Mouse (Mus musculus) intestine, postnatal 0 days (tissue): ENCODE measurements around the gene Midn. TPM values are rescaled to one million over a fixed set of nuclear protein-coding genes. Genes with fewer than 3 reads are reported as not detected.

Experiments
- ATAC-seq: fragments of 200-750 bp; cut with Nextera tagmentation; 2 replicates; pipeline ENCODE4 v1.8.0; 2017; ENCODE audit warnings: mild to moderate bottlenecking, moderate TSS enrichment, moderate library complexity
- H3K27ac ChIP-seq: fragments of 300-500 bp; sonication (generic); 2 replicates; pipeline ENCODE4 v1.5.1; 2014; ENCODE audit warnings: mild to moderate bottlenecking, low read depth, low read length, moderate library complexity
- H3K27me3 ChIP-seq: fragments of 300-500 bp; sonication (generic); replicated peaks from 2 replicates; pipeline ENCODE4 v1.6.1; 2014; ENCODE audit warnings: low read length, mixed read lengths; ENCODE audit not compliant: control insufficient read depth, insufficient read depth
- H3K36me3 ChIP-seq: fragments of 300-500 bp; sonication (generic); 2 replicates; pipeline ENCODE4 v1.6.1; 2014; ENCODE audit warnings: mild to moderate bottlenecking, moderate library complexity; ENCODE audit not compliant: control insufficient read depth, insufficient read depth
- H3K4me1 ChIP-seq: fragments of 300-500 bp; sonication (generic); replicated peaks from 2 replicates; pipeline ENCODE4 v1.6.1; 2014; ENCODE audit warnings: antibody characterized with exemption, low read length, mixed read lengths; ENCODE audit not compliant: control insufficient read depth, insufficient read depth
- H3K4me2 ChIP-seq: fragments of 300-500 bp; sonication (generic); replicated peaks from 2 replicates; pipeline ENCODE4 v1.6.1; 2014; ENCODE audit warnings: low read depth, mild to moderate bottlenecking, moderate library complexity
- H3K4me3 ChIP-seq: fragments of 300-500 bp; sonication (generic); 2 replicates; pipeline ENCODE4 v1.5.1; 2014; ENCODE audit warnings: low read depth, low read length
- H3K9ac ChIP-seq: fragments of 300-500 bp; sonication (generic); 2 replicates; pipeline ENCODE4 v1.6.1; 2014; ENCODE audit warnings: mild to moderate bottlenecking, low read depth, low read length
- H3K9me3 ChIP-seq: fragments of 300-500 bp; sonication (generic); 2 replicates; pipeline ENCODE4 v1.6.1; 2016; ENCODE audit warnings: mixed run types; ENCODE audit not compliant: control insufficient read depth
- CTCF ChIP-seq: sonication (generic); IDR thresholded peaks from 2 replicates; pipeline ENCODE4 v1.5.1; 2016; ENCODE audit warnings: low read depth, mild to moderate bottlenecking, control low read depth, antibody characterized with exemption, moderate library complexity
- WGBS: fragments of 180-500 bp; shearing (Covaris S2); extraction: QIAGEN DNeasy Blood & Tissue Kit; methylation state at CpG from one replicate; pipeline ENCODE4 v1.1.7; 2014; 5-methylcytosine and 5-hydroxymethylcytosine counted together
- polyA plus RNA-seq: library from polyadenylated mRNA; unstranded; fragments of >200 nt; fragmentation: Nextera tagmentation; extraction: Ambion mirVana; gene quantifications from 2 replicates; pipeline ENCODE4 v1.2.1, GENCODE M21; 2015

The Midn gene
- polyA plus RNA-seq, 1 experiment from 2014 or later = 19.5 TPM

GRCm38 (mm10) chr10:80137626-80138552, 10.2 kb upstream of the Midn start:
- Histone ChIP-seq H3K9ac (no peak overlapping the region), H3K4me2 (peak overlapping the region; percentile 98), H3K9me3 (no peaks in the 10 kb centered on the region), H3K36me3 (no peaks in the 10 kb centered on the region), H3K4me1 (peaks cover 9% of the 10 kb centered on the region; the same call in 1 of the 2 replicates), H3K27me3 (peaks cover 26% of the 10 kb centered on the region; the same call in 1 of the 2 replicates), H3K27ac (no peak overlapping the region), H3K4me3 (peak overlapping the region; percentile 57)
- no peak for TF ChIP-seq CTCF
- ATAC-seq = no peak
- WGBS = 8% methylated on average over 31 of the region's 33 CpGs

GRCm38 (mm10) chr10:80138553-80139438, 9.3 kb upstream of the Midn start, which contains the start of gene Atp5d:
TSS of gene Atp5d (plus strand) at chr10:80138632.
- no peak for TF ChIP-seq CTCF
- Histone ChIP-seq H3K4me1 (peaks cover 10% of the 10 kb centered on the region; the same call in 1 of the 2 replicates), H3K4me3 (peak within 1 kb of the TSS; percentile 57), H3K36me3 (peaks cover 6% of the 10 kb centered on the region; the same call in 1 of the 2 replicates), H3K9ac (peak within 1 kb of the TSS; percentile 60), H3K4me2 (peak within 1 kb of the TSS; percentile 98), H3K27me3 (peaks cover 26% of the 10 kb centered on the region; the same call in 1 of the 2 replicates), H3K27ac (no peak within 1 kb of the TSS), H3K9me3 (no peaks in the 10 kb centered on the region)
- under 1% methylated on average over 70 of the region's 94 CpGs for WGBS
- no peak for ATAC-seq

- H3K27ac ChIP-seq = no peak overlapping the region
- 0% methylated on average over 9 of the region's 10 CpGs for WGBS
- TF ChIP-seq CTCF = no peak
- H3K27me3 ChIP-seq = peaks cover 26% of the 10 kb centered on the region; the same call in 1 of the 2 replicates
- H3K4me1 ChIP-seq = peaks cover 10% of the 10 kb centered on the region; the same call in 1 of the 2 replicates
- peak overlapping the region; percentile 57 for H3K4me3 ChIP-seq
- no peak for ATAC-seq
- H3K9me3 ChIP-seq = no peaks in the 10 kb centered on the region
- peaks cover 12% of the 10 kb centered on the region for H3K36me3 ChIP-seq
- H3K9ac ChIP-seq = peak overlapping the region; percentile 60
- H3K4me2 ChIP-seq = peak overlapping the region; percentile 98
These were observed 8.7 kb upstream of the Midn start for GRCm38 (mm10) chr10:80139439-80139775.

GRCm38 (mm10) chr10:80139975-80140665, 8.0 kb upstream of the Midn start:
- ATAC-seq = no peak
- H3K27ac ChIP-seq = no peak overlapping the region
- no peak overlapping the region for H3K4me3 ChIP-seq
- peaks cover 10% of the 10 kb centered on the region; the same call in 1 of the 2 replicates for H3K4me1 ChIP-seq
- peaks cover 19% of the 10 kb centered on the region for H3K36me3 ChIP-seq
- WGBS = 76% methylated on average over 11 of the region's 11 CpGs
- peaks cover 26% of the 10 kb centered on the region; the same call in 1 of the 2 replicates for H3K27me3 ChIP-seq
- H3K9me3 ChIP-seq = no peaks in the 10 kb centered on the region
- TF ChIP-seq CTCF = no peak
- H3K4me2 ChIP-seq = no peak overlapping the region
- H3K9ac ChIP-seq = no peak overlapping the region

- Histone ChIP-seq H3K4me2 (peak within 1 kb of the TSS; percentile 98), H3K36me3 (peaks cover 23% of the 10 kb centered on the region), H3K4me3 (peak within 1 kb of the TSS; percentile 63), H3K4me1 (peaks cover 11% of the 10 kb centered on the region; the same call in 1 of the 2 replicates), H3K9me3 (no peaks in the 10 kb centered on the region), H3K27me3 (peaks cover 26% of the 10 kb centered on the region; the same call in 1 of the 2 replicates), H3K9ac (no peak within 1 kb of the TSS), H3K27ac (peak within 1 kb of the TSS; percentile 94)
- WGBS = 77% methylated on average over 10 of the region's 10 CpGs
- ATAC-seq = no peak
- no peak for TF ChIP-seq CTCF
These were observed 7.4 kb upstream of the Midn start, which contains the start of gene Cbarp for GRCm38 (mm10) chr10:80140666-80141035. TSS of gene Cbarp (minus strand) at chr10:80140835.
